ENCODE assay signal across 23 mouse cellular contexts in genomic region chr1:84192167-84192566, GRCm38 (mm10).
"Had no signal": no experiment of that assay in that cellular context is flagged by ENCODE, and none has a peak within 500 bp of the region (broad histone marks: within the 10 kb centered on the region; RNA-seq: fewer than 3 reads in every experiment).

No protein-coding gene starts in this region.

- H3K4me3 ChIP-seq: liver, embryonic 15.5 days; lung, embryonic 15.5 days; megakaryocyte, embryonic 14.5 days; midbrain, embryonic 13.5 days; myocyte; neural tube, embryonic 13.5 days; neural tube, embryonic 15.5 days had no signal

- H3K4me1 ChIP-seq: liver, embryonic 15.5 days; lung, embryonic 15.5 days; megakaryocyte, embryonic 14.5 days; midbrain, embryonic 13.5 days; neural tube, embryonic 13.5 days; neural tube, embryonic 15.5 days had no signal

- H3K36me3 ChIP-seq: liver, embryonic 15.5 days; lung, embryonic 15.5 days; midbrain, embryonic 13.5 days; neural tube, embryonic 13.5 days; neural tube, embryonic 15.5 days had no signal

- H3K9me3 ChIP-seq: liver, embryonic 15.5 days; lung, embryonic 15.5 days; midbrain, embryonic 13.5 days; neural tube, embryonic 13.5 days; neural tube, embryonic 15.5 days had no signal

- H3K27ac ChIP-seq: liver, embryonic 15.5 days; lung, embryonic 15.5 days; macrophage; midbrain, embryonic 13.5 days; neural tube, embryonic 13.5 days; neural tube, embryonic 15.5 days had no signal

- DNase-seq: liver, postnatal 0 days; lung, adult 2 months; lung, postnatal 14 days; lung, postnatal 36 days; retina, postnatal 1 day; right cerebral cortex, adult 18-20 months; right cerebral cortex, postnatal 25 days; right cerebral cortex, postnatal 4 days; spleen, adult 18-20 months; thymus, adult 18-20 months; thymus, postnatal 14 days; thymus, postnatal 4 days had no signal

- H3K4me2 ChIP-seq: liver, embryonic 15.5 days; lung, embryonic 15.5 days; midbrain, embryonic 11.5 days; midbrain, embryonic 13.5 days; neural tube, embryonic 13.5 days; neural tube, embryonic 15.5 days had no signal

- H3K9ac ChIP-seq: liver, embryonic 15.5 days; liver, postnatal 0 days; lung, embryonic 15.5 days; midbrain, embryonic 13.5 days; neural tube, embryonic 13.5 days; neural tube, embryonic 15.5 days had no signal

- ATAC-seq: liver, postnatal 0 days; lung, postnatal 0 days; midbrain, embryonic 13.5 days; midbrain, embryonic 16.5 days had no signal

- H3K27me3 ChIP-seq: liver, embryonic 15.5 days; lung, embryonic 15.5 days; megakaryocyte, embryonic 14.5 days; midbrain, embryonic 13.5 days; neural tube, embryonic 13.5 days; neural tube, embryonic 15.5 days had no signal
